Mouse (Mus musculus): ENCODE data around the gene 4932438A13Rik.

Gene 4932438A13Rik

DNA sequence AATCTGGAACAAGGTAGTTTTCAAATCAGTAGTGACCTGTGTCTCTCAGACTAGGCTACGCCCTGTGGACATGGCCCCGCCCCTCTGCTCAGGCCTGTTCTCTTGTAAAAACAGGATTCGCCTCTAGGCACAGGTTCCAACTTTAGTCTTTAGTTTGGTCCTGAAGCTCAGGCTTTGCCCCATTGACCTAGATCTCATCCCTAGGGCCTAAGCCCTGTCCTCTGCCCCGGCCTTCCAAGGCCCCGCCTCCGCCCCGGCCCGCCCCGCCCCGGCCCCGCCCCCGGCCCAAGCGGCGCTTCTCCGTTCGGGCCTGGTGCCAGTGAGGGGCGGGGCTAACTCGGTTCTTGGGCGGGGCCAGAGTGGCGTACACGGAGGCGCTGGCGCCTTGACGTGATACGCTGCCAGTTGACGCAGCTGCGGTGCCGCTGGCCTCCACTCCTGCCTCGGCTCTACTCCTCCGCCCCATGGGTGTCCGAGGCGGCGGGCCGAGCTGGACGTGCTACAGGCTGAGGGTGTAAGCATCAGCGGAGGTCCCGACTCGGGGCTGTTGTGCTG is at the start of gene 4932438A13Rik:
TSS of gene 4932438A13Rik (plus strand) at position 384 of the 555 bp plus-strand sequence.
- in situ Hi-C loops (cut with MboI, MseI) = loop anchor here (10.0 kb wide), 1 partner anchor 342 kb away; no protein-coding TSS in a partner anchor

DNA sequence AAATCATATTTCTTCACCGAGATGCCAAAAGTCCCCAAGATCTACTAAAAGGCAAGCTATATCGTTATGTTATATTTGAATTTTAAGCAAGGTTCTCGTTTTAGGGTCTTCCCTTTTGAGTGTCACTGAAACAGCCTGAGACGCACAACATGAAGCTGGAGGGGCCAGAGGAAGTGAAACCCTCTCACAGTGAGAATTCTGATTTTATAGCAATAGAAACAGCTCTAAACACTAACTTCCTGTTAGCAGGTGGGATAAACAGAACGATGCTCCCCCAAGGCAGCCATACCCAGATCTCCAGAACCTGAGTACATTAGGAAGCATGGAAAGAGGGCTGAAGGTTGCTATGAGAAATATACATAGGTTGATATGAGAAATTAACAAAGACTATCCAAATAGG is 46.3 kb upstream of the 4932438A13Rik start:
- in situ Hi-C loops (cut with MboI, MseI) = no loop called here

DNA sequence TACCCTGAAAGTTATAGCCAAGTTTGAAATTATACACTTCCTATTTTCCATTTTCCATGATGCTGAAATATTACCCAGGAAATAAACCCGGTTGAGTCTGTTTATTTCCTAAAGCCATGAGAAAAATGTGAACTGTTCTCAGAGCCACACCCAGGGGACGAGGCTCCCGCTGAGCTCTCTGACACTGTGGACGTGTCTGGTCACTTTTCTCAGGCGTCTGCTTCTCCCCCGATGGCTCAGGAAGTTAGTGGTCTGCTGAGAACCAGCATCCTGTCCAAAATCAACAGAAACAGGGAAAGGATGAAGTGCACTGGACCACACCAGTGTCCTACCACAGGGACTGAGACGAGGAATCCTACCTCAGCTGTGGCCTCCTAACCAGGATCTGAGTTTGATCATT is 43.5 kb upstream of the 4932438A13Rik start:
- in situ Hi-C loops (cut with MboI, MseI) = no loop called here

DNA sequence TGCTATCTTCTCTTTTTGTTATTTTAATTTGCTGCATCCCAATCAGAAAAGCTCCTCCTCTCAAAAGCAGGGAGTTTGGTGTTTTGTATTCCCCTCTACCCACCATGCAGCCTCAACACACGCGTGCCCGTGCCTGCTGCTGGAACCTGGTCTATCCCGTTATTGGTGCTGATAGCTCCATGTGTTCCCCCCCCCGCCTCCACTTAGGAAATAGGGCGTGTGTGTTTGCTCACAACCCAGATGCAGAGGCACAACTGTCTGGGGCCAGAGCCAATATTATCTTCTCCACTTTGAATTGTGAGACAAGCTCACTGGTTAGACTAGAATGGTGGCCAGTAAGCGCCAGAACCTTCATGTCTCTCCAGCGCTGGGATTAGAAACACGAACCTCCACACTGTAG is 41.9 kb upstream of the 4932438A13Rik start:
- in situ Hi-C loops (cut with MboI, MseI) = no loop called here

DNA sequence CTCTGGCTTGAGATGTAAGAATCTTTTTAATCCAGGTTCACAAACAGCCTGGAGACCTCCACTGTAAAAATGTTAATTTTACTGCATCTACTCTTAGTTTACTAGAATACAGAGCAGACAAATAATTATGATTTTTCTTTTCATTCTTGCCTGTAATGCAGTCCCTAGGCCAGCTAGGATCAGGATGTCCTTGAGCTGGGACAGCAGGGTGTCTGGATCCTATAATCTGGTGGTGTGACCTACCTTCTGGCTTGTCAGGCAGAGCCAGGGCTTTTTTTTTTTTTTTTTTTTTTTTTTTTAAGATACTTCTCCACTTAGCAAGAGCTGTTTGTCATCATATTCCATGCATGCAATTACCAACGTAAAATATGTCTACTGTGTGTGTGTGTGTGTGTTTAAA is 37.8 kb upstream of the 4932438A13Rik start:
- in situ Hi-C loops (cut with MboI, MseI) = no loop called here

DNA sequence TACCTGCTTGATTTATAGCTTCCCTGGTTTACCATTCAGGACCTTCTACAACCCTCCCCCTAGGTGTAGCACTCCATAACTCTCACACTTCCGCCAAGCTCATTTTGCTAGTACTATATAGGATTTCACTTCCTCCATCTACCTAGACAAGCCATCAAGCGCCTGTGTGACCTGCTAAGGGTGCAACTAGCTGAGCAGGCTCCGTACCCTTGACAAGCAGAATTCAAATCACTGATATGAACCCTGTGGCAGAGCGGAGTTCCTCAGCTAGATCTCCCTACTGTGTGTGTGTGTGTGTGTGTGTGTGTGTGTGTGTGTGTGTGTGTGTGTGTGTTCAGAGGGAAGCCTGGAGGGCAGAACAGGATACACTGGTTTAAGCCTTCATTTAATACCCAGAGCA is 37.4 kb upstream of the 4932438A13Rik start:
- in situ Hi-C loops (cut with MboI, MseI) = no loop called here

DNA sequence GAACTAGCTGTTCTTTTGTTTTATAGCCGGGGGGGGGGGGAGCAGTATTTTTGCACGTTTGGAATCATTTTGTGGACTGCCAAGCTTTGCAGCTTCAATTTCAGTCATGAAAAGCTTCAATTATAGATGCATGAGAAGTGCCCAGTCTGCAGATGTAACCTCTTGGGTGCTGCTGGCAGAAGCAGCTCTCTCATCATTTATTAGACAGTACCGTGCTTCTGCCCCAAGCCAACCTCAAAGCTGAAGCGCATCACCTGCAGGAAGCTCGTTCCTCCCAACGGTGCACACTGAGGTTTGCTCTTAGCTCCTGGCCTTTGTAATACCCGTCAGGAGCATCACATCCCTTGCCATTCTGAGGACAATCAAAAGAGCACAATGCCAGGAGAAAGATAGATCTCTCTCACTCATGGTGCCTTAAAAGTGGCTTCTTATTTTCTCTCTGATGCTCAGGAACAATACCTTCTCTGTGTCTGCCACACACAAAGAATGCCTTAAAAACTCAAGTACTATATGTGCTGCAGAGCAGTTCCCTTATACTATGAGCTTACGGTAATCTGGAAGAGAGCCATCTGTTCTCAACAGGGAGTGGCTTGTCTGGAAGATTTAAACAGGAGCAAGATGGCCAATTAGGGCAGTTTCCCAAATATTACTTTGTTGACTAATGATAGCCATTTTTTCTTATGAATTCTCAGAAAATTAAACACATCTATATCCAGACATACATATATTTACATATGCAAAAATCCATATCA is 35.5 kb upstream of the 4932438A13Rik start:
- in situ Hi-C loops (cut with MboI, MseI) = no loop called here

DNA sequence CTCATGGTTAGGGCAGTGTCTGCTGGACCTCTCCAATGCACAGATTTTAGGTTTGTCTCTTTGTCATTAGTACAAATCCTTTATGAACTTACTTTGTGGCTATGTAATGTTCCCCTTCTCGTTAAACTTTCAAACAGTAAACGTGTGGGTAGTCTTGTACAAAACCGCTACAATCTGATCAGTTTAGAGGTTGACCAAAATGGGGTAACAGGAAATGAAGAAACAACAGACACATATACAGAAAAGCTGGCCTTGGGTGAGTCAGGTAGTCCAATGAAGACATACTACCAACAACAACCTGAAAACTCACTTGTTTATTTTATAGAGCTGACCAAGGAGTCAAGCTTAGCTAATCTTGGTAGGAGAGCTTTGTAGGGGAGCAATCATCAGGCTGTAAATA is 32.7 kb upstream of the 4932438A13Rik start:
- in situ Hi-C loops (cut with MboI, MseI) = no loop called here

DNA sequence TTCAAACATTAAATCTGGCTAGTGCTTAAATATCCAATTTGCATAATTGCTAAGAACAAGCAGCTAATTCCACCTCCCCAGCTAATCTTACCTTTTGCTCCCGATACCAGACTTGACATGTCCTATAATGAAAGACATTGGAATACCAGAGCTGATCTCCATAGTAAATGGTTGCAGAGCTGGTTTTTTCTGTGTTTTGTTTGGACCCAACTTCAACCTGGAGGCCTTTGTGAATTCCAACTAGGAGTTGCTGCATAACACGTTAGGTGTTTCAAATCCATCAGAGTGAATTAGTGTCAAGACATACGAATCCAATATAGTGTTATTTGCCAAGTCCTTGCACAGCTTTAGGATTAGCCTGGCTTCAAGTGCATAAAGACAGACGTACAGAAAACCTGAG is 28.5 kb upstream of the 4932438A13Rik start:
- in situ Hi-C loops (cut with MboI, MseI) = no loop called here

DNA sequence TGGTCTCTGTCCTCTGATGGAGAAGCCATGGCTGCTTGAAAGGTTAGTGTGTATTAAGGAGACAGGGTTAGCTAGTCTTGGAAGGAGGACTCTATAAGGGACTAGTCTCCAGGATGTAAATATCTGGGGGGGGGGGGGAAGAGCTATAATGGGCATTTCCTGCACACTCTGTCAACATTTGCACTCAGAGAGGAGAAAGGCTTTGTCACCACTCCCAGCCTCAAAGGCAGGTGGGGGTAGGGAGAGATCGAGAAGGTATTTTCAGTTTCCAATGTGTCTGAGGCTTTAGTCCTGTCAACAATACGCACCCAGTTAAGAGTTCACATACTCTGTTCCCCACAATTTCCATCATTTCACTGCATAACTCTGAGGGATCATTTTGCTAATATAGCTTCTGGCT is 28.1 kb upstream of the 4932438A13Rik start:
- in situ Hi-C loops (cut with MboI, MseI) = no loop called here

DNA sequence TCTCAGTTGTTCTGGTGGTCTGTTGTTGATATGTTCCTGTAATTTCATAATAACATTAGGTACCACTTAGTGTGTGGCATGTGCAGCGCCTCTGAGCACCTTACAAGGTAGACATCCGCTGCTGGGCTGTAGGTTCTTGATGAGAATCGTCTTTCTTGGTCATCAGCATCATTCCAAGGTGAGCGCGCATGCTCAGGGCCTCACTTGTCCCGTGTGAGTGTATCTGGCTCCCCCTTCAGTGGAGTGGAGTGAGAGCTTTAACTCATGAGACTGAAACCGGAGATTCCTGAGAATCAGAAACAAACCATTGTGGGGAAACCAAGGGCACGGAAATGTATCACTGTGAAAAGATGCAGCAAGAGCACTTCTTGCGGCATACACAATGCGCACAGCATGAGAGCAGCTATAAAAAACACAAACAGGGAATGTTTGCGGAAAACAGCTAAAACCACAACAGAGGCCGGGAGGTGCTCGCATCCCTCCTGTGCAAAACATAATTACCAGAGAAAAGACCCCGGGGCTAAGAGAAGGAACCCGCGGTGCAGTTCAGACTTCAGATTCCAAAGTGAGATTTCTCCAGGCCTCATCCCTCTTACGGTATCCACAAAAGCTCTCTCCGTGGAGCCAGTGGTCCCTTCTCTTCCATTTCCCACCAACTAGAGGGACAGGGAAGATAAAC is 27.2 kb upstream of the 4932438A13Rik start:
- in situ Hi-C loops (cut with MboI, MseI) = no loop called here

DNA sequence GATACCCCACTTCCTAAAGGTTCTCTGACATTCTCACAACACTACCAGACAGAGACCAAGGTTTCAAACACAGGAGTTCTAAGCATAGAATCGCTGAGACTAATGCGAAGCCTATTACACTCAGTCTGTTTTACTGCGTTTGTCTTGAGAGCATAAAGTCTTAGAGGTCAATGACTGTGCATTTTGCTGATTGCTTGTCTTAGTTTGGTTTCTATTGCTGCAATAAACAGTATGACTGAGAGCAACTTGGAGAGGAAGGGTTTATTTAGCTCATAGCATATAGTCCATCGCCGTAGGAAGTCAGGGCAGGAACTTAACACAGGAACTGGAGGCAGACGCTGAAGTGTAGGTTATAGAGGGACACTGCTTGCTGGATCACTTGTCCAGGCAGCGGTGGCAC is 26.1 kb upstream of the 4932438A13Rik start:
- in situ Hi-C loops (cut with MboI, MseI) = no loop called here

DNA sequence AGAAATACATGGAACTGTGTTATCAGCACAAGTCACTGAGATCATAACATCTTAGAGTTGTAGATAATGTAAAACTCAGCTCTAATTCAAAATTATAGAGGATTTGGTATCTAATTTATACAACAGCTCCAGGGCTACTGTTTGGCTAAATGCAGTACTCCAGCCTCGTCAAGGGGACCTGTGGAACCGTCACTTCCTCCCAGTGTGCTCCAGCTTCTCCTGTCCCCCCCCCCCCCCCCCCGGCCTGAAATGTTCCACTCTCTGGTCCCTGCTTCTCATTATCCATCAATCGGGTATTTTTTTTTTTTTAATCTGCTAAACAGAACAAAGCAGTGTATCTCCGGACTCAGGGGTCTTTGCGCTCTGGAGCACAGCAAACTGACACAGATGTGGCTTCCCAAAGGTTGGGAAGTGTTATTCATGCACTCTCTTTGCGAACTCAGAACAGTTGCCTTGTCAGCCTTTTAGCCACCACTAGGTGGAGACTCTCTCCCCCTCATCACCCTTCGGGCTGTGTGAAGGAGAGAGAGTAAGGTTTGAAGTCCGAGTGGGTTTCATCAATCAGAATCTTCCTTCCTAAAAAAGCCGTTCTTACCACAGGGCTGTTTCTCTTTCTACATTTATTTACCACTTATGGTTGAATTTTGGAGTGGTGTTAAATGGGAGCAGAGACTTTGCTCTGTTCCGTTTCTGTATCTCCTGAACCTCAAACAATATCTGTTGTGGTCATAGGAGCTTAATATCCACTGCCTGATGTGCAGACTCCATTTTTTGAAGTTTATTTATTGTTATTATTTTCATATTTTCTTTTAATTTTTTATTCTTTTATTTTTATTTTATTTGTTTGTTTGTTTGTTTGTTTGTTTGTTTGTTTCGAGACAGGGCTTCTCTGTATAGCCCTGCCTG is 22.0 kb upstream of the 4932438A13Rik start:
- in situ Hi-C loops (cut with MboI, MseI) = loop anchor here (10.0 kb wide), 1 partner anchor 1076 kb away; no protein-coding TSS in a partner anchor

DNA sequence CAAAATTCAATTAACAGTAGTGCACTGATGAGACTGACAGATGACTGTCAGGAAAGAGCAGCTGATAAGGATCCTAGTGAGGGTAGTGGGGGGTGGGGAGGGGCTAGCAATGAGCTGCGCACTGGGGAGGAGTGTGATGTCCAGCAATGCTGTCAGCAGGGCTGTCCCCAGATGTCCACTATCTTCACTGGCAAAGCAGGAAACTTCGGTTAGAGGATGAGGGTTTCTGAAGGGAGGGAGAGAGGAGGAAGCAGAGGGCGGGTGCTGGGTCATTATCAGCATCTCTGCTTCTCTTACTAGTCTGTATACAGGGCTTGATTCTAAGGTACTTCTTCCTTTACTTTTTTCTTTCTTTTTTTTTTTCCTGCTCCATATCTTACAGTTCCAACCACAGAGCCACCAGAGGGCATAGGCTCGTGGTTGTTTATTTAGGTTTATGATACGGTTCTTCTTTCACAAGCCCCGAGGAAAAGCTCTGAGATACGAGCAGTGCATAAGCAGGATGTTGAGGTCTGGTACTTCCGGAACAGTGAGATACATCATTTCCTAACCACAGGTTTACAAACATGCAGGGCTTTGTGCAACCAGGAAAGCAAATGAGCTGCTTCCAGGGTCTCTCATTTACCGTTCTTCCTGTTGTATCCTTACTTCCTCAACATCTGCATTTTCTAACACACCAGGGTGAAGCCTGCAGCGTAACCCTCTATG is 9.0 kb upstream of the 4932438A13Rik start:
- in situ Hi-C loops (cut with MboI, MseI) = no loop called here

DNA sequence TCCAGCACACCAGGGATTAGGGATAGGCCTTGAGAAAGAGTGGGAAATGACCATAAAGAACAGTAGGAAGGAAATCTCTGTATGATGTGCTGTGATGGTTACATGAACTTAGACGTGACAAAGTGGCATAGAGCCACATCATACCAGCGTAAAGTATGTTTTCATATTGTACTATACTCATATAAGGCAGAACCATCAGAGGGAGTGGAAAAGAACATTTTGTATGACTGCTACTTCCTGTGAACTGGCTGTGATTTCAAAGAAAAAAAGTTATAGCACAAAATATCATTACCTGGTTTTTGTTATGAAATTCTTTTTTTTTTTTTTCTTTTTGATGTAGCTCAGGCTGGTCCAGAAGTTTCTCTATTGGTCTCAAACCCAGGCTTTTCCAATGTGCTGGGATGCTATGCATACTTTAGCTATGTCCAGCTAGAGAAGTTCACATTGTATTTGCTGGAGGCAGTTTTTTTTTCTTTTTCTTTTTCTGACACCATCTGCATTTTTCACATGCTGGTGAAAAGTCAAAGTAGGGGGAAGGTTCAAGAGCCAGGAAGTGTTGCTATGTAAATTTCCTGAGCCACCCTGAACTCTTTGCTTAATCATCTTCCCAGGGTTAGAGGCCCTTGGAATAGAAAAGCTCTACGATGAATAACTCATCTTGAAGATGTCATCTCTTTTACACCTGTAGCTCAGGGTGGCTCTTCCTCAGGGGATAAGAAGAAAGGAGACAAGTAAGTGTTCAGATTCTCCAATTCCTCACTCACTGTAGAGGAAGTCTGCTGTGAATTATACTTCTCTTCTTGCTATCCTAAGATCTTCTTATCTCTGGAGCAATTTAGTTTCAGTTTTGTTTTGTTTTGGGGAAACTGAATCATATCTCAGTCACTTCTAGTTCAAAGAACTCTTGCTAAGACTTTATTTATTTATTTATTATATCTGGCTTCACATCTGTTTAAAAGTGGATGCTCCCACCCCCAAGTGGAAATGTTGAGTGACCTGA is 1.2 kb upstream of the 4932438A13Rik start:
- in situ Hi-C loops (cut with MboI, MseI) = loop anchor here (10.0 kb wide), 1 partner anchor 343 kb away; no protein-coding TSS in a partner anchor

DNA sequence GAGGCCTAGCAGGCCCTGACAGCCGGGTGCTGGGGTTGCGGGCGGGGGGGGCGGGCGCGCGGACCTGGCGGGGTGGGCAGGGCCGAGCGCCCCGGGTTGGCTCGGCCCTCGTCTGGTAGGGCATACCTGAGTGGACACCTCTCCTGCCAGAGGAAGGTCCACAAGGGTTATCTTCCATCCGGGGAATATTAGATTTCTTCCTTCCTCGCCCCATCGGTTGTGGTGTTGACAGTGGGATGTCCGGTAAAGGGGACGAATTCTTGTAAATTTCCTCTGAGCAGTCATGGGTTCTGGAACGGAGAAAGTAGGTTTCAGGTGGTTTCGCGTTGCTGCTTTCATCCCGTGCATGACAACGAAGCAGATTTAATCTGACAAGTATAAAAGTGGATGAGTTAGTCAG is 523 bp downstream of the 4932438A13Rik start:
- in situ Hi-C loops (cut with MboI, MseI) = loop anchor here (10.0 kb wide), 1 partner anchor 341 kb away; no protein-coding TSS in a partner anchor

DNA sequence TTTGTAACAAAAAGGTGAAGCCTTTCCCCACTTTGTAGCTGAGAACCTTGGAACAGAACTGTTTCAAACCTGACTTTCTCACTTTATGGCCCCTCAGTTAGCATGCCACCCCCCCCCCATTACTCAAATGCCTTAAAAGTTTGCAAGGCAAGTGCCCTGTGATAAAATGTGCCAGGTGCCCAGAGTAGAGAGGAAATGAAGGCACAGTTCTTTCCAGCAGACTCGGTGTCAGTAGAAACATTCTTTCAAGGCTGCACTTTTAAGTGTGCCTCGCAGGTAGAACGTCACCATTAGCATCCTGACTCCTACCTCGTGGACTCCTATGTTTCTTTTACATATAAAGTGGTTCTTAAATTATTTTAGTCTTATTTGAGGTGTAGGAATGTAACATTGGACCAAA is 977 bp downstream of the 4932438A13Rik start:
- in situ Hi-C loops (cut with MboI, MseI) = loop anchor here (10.0 kb wide), 1 partner anchor 341 kb away; no protein-coding TSS in a partner anchor

DNA sequence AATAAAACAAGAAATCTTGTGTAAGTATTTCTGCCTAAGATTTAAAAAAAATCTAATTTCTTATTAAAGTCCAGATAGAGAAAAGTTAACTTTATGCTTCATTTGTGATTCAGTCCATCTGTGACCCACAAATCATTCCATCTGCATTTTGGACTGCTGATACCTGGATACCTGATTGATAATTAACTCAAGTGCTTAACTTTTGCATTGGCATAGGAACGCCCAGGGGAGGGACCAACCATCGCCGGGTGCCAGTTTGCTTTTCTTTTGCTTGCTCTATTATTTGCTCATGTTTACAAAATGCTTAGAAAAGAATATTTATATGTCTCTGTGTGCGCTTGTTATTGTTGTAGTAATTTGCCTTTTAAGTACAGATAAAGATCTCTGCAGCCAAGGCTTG is 1.6 kb downstream of the 4932438A13Rik start:
- in situ Hi-C loops (cut with MboI, MseI) = loop anchor here (10.0 kb wide), 1 partner anchor 340 kb away; no protein-coding TSS in a partner anchor

DNA sequence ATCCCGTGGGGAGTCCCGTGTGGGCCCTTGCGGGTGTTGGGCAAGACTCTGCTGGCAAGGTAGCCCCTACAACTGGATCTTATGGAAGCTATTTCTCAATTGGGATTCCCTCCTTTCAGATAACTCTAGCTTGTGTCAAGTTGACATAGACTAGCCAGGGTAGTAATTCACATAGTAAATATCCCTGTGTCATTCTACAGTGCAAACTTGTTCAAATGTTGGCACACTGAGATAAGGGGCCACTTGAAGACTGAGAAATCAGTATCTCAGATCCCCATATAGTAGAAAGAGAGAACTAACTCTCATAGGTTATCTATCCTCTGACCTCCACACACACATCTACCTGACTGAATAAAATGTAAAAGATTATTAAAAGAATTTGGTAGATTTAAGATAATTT is 42.5 kb downstream of the 4932438A13Rik start:
- in situ Hi-C loops (cut with MboI, MseI) = no loop called here

DNA sequence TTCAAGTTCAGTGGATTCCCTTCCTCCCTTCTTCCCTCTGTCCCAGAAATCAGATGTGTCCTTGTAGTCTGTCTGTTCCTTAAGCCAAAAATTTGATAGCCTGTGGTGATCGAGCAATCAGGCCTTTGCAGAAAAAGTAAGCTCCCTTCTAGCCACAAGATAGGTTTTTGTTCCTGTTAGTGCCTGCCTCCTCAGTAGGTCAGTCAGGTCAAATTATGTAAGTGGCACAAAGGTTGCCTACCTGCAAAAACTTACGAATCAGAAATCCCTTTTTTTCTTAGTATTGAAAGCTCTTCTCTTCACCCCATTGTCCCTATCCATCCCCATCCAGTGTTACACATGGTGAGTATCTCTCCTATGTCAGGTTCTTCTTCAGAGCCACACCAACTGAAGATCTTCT is 54.9 kb downstream of the 4932438A13Rik start:
- in situ Hi-C loops (cut with MboI, MseI) = no loop called here
